10 mouse cellular contexts compared by ENCODE assay signal in the genomic region with DNA sequence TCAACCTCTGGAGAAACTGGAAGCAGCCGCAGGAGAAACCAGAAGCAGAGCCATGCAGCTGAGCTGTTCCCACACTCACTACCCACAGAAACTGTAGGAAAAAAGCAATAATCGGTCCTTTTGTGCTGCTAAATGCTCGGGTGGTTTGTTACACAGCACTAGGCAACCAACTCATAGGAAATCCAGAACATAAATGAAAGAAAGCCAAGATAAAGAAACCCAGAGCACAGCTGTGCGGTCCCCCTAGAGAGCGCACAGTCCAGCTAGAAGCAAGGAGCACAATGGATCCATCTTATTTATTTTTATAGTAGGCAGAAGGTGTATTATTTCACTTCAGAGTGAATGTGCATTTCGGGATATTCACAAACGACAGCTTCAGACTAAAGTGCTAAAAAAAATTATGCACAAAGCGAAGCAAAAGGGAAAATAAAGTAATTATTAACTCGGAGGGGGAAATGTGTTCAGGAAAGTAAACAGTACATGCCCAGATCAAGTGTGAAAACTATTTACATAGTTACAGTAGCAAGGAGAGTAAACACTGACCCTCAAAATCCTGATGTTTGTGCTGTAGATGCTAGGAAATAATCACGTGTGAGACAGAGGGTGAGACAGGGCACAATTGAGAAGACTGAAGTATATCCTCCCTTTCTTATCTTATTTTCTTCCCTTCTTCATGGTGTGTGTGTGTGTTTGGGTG.
DNase-seq lines count a peak whose midpoint lies in the region; ATAC-seq and TF ChIP-seq lines count a peak whose summit lies in the region.
"Had no signal": no experiment of that assay in that cellular context is flagged by ENCODE, and none has a peak within 500 bp of the region (broad histone marks: within the 10 kb centered on the region; RNA-seq: fewer than 3 reads in every experiment).

No protein-coding gene starts in this region.

- no peak overlapping the region for H3K4me3 ChIP-seq in forebrain, embryonic 14.5 days (ENCODE audit: low read depth, low read length)
- H3K4me3 ChIP-seq in forebrain, embryonic 12.5 days (replicated peaks): no peak overlapping the region
- H3K4me3 ChIP-seq in midbrain, embryonic 11.5 days (ENCODE audit: low read depth, low read length): no peak overlapping the region
- H3K4me3 ChIP-seq in midbrain, embryonic 15.5 days: no peak overlapping the region
- no peak overlapping the region for H3K4me3 ChIP-seq in limb, embryonic 15.5 days
- H3K4me3 ChIP-seq in stomach, embryonic 16.5 days (replicated peaks; ENCODE audit: low read length): peak overlapping the region; percentile 25
- no peak overlapping the region for H3K4me3 ChIP-seq in left cerebral cortex, adult 2 months

- intact Hi-C loops in left cerebral cortex, adult 2 months (cut with DNase I): no loop called here

- H3K4me2 ChIP-seq in forebrain, embryonic 14.5 days (ENCODE audit: low read length): no peak overlapping the region
- no peak overlapping the region for H3K4me2 ChIP-seq in forebrain, embryonic 12.5 days
- H3K4me2 ChIP-seq in midbrain, embryonic 11.5 days: no peak overlapping the region
- H3K4me2 ChIP-seq in midbrain, embryonic 15.5 days: no peak overlapping the region
- H3K4me2 ChIP-seq in limb, embryonic 15.5 days: no peak overlapping the region
- peak overlapping the region; percentile 43 for H3K4me2 ChIP-seq in stomach, embryonic 16.5 days (ENCODE audit: low read depth, low read length)

- peak; percentile 55; the same call in 1 of the 2 replicates for ATAC-seq in forebrain, embryonic 14.5 days
- no peak for ATAC-seq in forebrain, embryonic 12.5 days (ENCODE audit: low FRiP score)
- ATAC-seq in midbrain, embryonic 11.5 days (ENCODE audit: low FRiP score): peak; percentile 52; the same call in 1 of the 2 replicates
- ATAC-seq in midbrain, embryonic 15.5 days (replicated peaks): no peak
- no peak for ATAC-seq in limb, embryonic 15.5 days (ENCODE audit: insufficient number of reproducible peaks, low FRiP score, low TSS enrichment, low read depth)
- ATAC-seq in stomach, embryonic 16.5 days (ENCODE audit: insufficient read depth, low FRiP score): peak; percentile 90
- ATAC-seq in megakaryocyte-erythroid progenitor cell, adult 5-6 weeks (replicated peaks; ENCODE audit: low FRiP score, low TSS enrichment, poor library complexity, severe bottlenecking): no peak

- H3K27me3 ChIP-seq in forebrain, embryonic 14.5 days (replicated peaks; ENCODE audit: control insufficient read depth, insufficient read depth, low read length): no peaks in the 10 kb centered on the region
- H3K27me3 ChIP-seq in forebrain, embryonic 12.5 days: no peaks in the 10 kb centered on the region
- H3K27me3 ChIP-seq in midbrain, embryonic 11.5 days (ENCODE audit: control insufficient read depth, insufficient read depth, low read length): no peaks in the 10 kb centered on the region
- H3K27me3 ChIP-seq in midbrain, embryonic 15.5 days (replicated peaks): no peaks in the 10 kb centered on the region
- H3K27me3 ChIP-seq in limb, embryonic 15.5 days: no peaks in the 10 kb centered on the region
- no peaks in the 10 kb centered on the region for H3K27me3 ChIP-seq in stomach, embryonic 16.5 days (ENCODE audit: control insufficient read depth, insufficient read depth, low read length)

- H3K27ac ChIP-seq in forebrain, embryonic 14.5 days (ENCODE audit: low read depth, low read length): no peak overlapping the region; the same call in 1 of the 2 replicates
- H3K27ac ChIP-seq in forebrain, embryonic 12.5 days: no peak overlapping the region
- H3K27ac ChIP-seq in midbrain, embryonic 11.5 days (ENCODE audit: low read depth, low read length): no peak overlapping the region
- H3K27ac ChIP-seq in midbrain, embryonic 15.5 days: no peak overlapping the region
- peak overlapping the region; percentile 0; the same call in 1 of the 2 replicates for H3K27ac ChIP-seq in limb, embryonic 15.5 days
- peak overlapping the region; percentile 84 for H3K27ac ChIP-seq in stomach, embryonic 16.5 days (ENCODE audit: low read length)
- H3K27ac ChIP-seq in left cerebral cortex, adult 2 months: no peak overlapping the region

- no peak for TF ChIP-seq CTCF in left cerebral cortex, adult 2 months (IDR thresholded peaks at IDR 0.05)

- no peak overlapping the region for H3K9ac ChIP-seq in forebrain, embryonic 14.5 days (ENCODE audit: low read length)
- no peak overlapping the region for H3K9ac ChIP-seq in forebrain, embryonic 12.5 days
- no peak overlapping the region for H3K9ac ChIP-seq in midbrain, embryonic 11.5 days (ENCODE audit: low read length)
- H3K9ac ChIP-seq in midbrain, embryonic 15.5 days: no peak overlapping the region
- no peak overlapping the region for H3K9ac ChIP-seq in limb, embryonic 15.5 days
- peak overlapping the region; percentile 50 for H3K9ac ChIP-seq in stomach, embryonic 16.5 days (ENCODE audit: low read length)

- WGBS in forebrain, embryonic 14.5 days: 56% methylated on average over 10 of the region's 10 CpGs
- WGBS in forebrain, embryonic 12.5 days: 63% methylated on average over 10 of the region's 10 CpGs
- 70% methylated on average over 10 of the region's 10 CpGs for WGBS in midbrain, embryonic 11.5 days
- WGBS in midbrain, embryonic 15.5 days: 58% methylated on average over 10 of the region's 10 CpGs
- 66% methylated on average over 10 of the region's 10 CpGs for WGBS in limb, embryonic 15.5 days
- WGBS in stomach, embryonic 16.5 days: 54% methylated on average over 10 of the region's 10 CpGs

- H3K9me3 ChIP-seq in forebrain, embryonic 14.5 days (replicated peaks; ENCODE audit: control insufficient read depth, low read length): no peaks in the 10 kb centered on the region
- no peaks in the 10 kb centered on the region for H3K9me3 ChIP-seq in forebrain, embryonic 12.5 days
- H3K9me3 ChIP-seq in midbrain, embryonic 11.5 days (ENCODE audit: control insufficient read depth, low read length): no peaks in the 10 kb centered on the region
- no peaks in the 10 kb centered on the region for H3K9me3 ChIP-seq in midbrain, embryonic 15.5 days
- no peaks in the 10 kb centered on the region for H3K9me3 ChIP-seq in limb, embryonic 15.5 days
- no peaks in the 10 kb centered on the region for H3K9me3 ChIP-seq in stomach, embryonic 16.5 days (replicated peaks; ENCODE audit: control insufficient read depth, low read length)

- no peaks in the 10 kb centered on the region for H3K4me1 ChIP-seq in forebrain, embryonic 14.5 days (ENCODE audit: control insufficient read depth, insufficient read depth, low read length)
- H3K4me1 ChIP-seq in forebrain, embryonic 12.5 days: peaks cover 9% of the 10 kb centered on the region; the same call in 1 of the 2 replicates
- no peaks in the 10 kb centered on the region for H3K4me1 ChIP-seq in midbrain, embryonic 11.5 days (ENCODE audit: control insufficient read depth, insufficient read depth, low read length)
- H3K4me1 ChIP-seq in midbrain, embryonic 15.5 days: no peaks in the 10 kb centered on the region
- H3K4me1 ChIP-seq in limb, embryonic 15.5 days: no peaks in the 10 kb centered on the region
- no peaks in the 10 kb centered on the region for H3K4me1 ChIP-seq in stomach, embryonic 16.5 days (ENCODE audit: control insufficient read depth, insufficient read depth, low read length)

- H3K36me3 ChIP-seq in forebrain, embryonic 14.5 days (ENCODE audit: control insufficient read depth, insufficient read depth, low read length): no peaks in the 10 kb centered on the region
- H3K36me3 ChIP-seq in forebrain, embryonic 12.5 days (replicated peaks): no peaks in the 10 kb centered on the region
- no peaks in the 10 kb centered on the region for H3K36me3 ChIP-seq in midbrain, embryonic 11.5 days (ENCODE audit: control insufficient read depth, insufficient read depth, low read length)
- no peaks in the 10 kb centered on the region for H3K36me3 ChIP-seq in midbrain, embryonic 15.5 days (replicated peaks)
- no peaks in the 10 kb centered on the region for H3K36me3 ChIP-seq in limb, embryonic 15.5 days
- no peaks in the 10 kb centered on the region for H3K36me3 ChIP-seq in stomach, embryonic 16.5 days (ENCODE audit: control insufficient read depth, insufficient read depth, low read length)

- DNase-seq in forebrain, embryonic 14.5 days (ENCODE audit: low spot score): peak; percentile 31
- no peak for DNase-seq in midbrain, embryonic 11.5 days (ENCODE audit: low spot score, missing footprints)
- DNase-seq in left cerebral cortex, adult 2 months (ENCODE audit: extremely low spot score in 1 of 2, low spot score in 2 of 2): no peak
- DNase-seq: adrenal gland, postnatal 36 days; cerebellum, postnatal 14 days had no signal

Comparison
In these comparisons a context has a peak if more than half of its experiments do, and no peak if none do; other contexts are left out.
1. ATAC-seq: peak in forebrain, embryonic 14.5 days (single experiment), midbrain, embryonic 11.5 days (single experiment) and stomach, embryonic 16.5 days (single experiment); none in forebrain, embryonic 12.5 days (single experiment), midbrain, embryonic 15.5 days (single experiment), limb, embryonic 15.5 days (single experiment) and megakaryocyte-erythroid progenitor cell, adult 5-6 weeks (single experiment).
2. H3K27ac ChIP-seq: peak in limb, embryonic 15.5 days (single experiment) and stomach, embryonic 16.5 days (single experiment); none in forebrain, embryonic 14.5 days (single experiment), forebrain, embryonic 12.5 days (single experiment), midbrain, embryonic 11.5 days (single experiment), midbrain, embryonic 15.5 days (single experiment) and left cerebral cortex, adult 2 months (single experiment).